Mouse (Mus musculus) lung, postnatal 0 days (tissue): Measurements from ENCODE around the gene Hmgb3.
A peak's percentile ranks its signal among the peaks of the same experiment; 100 is the strongest.

ENCODE experiments used
- CTCF ChIP-seq: IDR thresholded peaks from 2 replicates; pipeline ENCODE4 v1.5.1; 2016; ENCODE audit warnings: antibody characterized with exemption, mild to moderate bottlenecking
- EP300 ChIP-seq: IDR thresholded peaks from 2 replicates; pipeline ENCODE4 v1.6.1; 2016; ENCODE audit warnings: antibody characterized with exemption, mild to moderate bottlenecking, control low read depth

GRCm38 (mm10) chrX:71532635-71533034 is 23.1 kb upstream of the Hmgb3 start:
- no peak for TF ChIP-seq EP300
- TF ChIP-seq CTCF: peak; percentile 31
